Mouse (Mus musculus) lung, postnatal 36 days (tissue): ENCODE data around the gene Robo2.

Source experiments
- DNase-seq: peaks from one replicate; pipeline ENCODE4 v3.0.0; 2022; ENCODE audit warnings: mixed read lengths

The Robo2 gene

DNA sequence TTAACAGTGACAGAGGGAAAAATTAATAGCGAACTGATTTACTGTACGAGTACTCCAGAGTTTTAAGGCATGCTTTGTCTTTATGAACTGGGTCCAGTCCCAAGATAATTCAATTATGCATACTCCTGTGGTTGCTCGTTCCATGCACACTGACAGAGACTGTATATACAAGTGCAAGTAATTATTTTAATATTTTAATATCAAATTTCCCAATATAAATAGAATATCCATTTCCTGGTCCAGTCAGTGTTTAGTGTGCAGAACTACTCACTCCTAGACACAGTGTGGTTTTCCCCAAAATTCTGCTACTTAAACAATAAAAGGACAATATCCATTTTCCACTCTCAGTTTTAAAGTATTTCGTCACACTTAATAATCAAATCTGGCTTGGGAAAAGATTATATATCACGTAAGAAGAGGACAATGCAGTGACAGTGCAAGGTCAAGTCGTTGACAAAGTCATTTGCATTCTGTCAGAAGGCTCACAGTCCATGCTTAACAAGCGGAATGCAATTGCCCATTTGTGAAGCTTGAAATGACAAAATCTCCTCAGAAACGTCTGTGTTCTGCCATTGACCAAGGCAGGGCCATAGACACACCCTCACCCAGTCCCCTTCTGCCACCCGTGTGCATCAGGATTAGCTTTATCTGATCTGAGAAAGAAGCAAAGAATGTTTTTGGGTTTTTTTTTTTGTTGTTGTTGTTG is 89.8 kb downstream of the Robo2 start:
- DNase-seq, result no peak

DNA sequence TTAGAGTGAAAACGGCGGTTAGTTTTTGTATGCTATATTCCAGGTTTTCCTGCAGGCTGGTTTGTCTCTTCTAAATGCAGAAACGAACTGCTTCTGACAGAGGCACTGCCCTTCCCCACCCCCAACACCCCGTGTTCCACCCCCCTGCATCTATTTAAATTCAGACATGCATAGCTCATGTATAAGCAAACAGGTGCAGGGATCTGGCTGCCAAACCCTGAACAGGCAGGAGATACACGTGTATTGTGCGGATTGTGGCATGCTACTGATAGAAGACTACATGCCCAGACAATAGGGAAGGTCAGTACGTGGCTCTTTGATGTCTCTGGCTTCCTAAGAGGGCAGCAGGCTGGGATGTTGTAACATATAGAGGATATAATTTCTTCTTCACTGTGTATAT is 95.5 kb downstream of the Robo2 start:
- no peak for DNase-seq

DNA sequence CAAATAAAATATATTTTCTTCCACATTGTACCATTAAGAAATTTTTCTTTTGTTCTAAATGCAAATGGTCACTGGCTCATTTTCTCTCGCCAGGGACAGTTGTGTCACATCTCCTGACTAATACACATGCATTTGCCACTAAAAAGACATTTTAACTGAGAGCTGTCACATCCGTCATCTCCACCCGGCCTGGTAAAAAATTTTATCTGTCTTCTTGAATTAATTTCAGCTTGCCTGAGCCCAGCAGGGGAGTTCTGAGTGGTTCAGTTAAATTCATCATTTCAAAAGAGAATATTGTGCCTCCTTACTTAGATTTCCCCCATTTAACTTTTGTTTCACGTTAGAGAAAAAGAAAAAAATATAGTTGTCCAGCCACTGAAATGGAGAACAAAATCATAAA is 98.4 kb downstream of the Robo2 start:
- DNase-seq, result no peak

- no peak for DNase-seq
These were observed 104.1 kb downstream of the Robo2 start for GRCm38 (mm10) chr16:74307543-74307887.

DNA sequence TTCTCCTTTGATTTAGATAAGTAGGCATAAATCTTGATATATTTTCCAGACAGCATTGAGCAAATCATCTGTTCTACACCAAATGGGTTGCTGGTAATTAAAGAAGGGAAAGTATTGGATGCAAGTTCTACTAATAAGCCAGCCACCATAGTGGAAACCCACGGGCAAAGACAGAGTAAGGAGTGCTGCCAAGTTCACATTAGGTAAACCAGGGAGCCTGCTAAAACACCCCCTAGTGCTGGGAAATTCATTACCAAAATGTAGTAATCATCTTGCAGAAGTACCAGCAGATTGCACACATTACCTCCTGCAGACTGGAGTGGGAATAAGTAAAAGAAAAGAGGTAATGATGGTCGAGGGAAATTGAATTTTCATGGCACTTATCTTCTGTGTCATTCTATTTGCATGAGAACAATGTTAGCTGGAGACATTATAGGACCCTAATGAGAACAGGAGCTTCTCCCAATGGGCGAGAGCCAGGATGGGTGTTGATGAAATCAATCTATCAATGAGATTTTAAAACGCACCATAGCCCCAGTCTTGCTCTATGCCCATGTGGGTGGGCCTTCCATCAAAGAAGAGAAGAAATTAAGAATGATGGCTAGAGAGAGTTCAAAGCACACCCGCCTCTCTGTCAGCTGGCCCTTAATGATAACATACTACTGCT is 104.6 kb downstream of the Robo2 start:
- no peak for DNase-seq

DNA sequence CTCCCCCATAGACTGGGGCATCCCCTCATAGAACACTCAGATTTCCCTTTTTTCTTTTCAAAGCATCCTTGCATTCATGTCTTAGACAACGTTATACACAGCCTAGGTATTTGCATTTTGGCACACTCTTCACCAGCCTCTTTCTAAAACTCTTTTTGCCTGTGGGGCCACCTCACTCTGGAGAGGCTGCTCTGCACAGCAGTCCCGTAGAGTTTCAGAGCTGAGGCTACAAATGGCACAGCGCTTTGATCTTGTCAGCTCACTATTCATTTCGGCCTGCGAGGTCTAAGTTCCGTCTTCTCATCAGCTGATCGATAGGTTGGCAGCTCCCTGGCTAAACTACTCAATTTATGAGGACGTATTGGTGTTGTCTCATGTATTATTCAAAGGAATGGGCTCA is 123.7 kb downstream of the Robo2 start:
- DNase-seq, result no peak

GRCm38 (mm10) chr16:74282549-74282948 is 129.1 kb downstream of the Robo2 start:
- no peak for DNase-seq

GRCm38 (mm10) chr16:74276855-74277573 is 134.6 kb downstream of the Robo2 start:
- DNase-seq, result no peak

- no peak for DNase-seq
These were observed 137.0 kb downstream of the Robo2 start for GRCm38 (mm10) chr16:74274596-74274995.

GRCm38 (mm10) chr16:74272993-74273392 is 138.6 kb downstream of the Robo2 start:
- DNase-seq, result no peak

- DNase-seq, result no peak
These were observed 153.4 kb downstream of the Robo2 start for GRCm38 (mm10) chr16:74258241-74258640.

- no peak for DNase-seq
These were observed 167.2 kb downstream of the Robo2 start for GRCm38 (mm10) chr16:74244452-74244851.

DNA sequence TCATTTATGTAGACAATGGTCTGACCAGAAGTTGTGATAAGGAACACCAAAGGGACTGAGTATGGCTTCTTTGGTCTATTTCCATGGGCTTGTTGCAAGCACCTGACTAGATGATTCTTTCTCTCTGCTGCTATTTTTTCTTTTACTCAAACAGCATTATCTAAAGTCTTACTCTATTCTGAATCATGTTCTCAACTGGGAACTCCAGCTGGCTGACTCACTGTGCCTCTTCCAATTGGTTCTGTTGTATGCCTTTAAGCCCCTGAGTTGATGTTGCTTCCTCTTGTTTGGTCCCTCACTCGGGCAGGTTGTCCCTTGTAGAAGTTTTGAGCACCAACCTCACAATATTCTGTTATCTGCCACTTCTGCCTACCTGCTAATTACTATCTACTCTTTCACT is 170.1 kb downstream of the Robo2 start:
- DNase-seq, result no peak

- no peak for DNase-seq
These were observed 174.2 kb downstream of the Robo2 start for GRCm38 (mm10) chr16:74237411-74237930.

GRCm38 (mm10) chr16:74234393-74235059 is 177.1 kb downstream of the Robo2 start:
- no peak for DNase-seq

- DNase-seq, result peak; percentile 11
These were observed 178.0 kb downstream of the Robo2 start for GRCm38 (mm10) chr16:74233596-74233995.

- peak; percentile 6 for DNase-seq
These were observed 184.3 kb downstream of the Robo2 start for GRCm38 (mm10) chr16:74227285-74227684.

- DNase-seq, result no peak
These were observed 186.0 kb downstream of the Robo2 start for GRCm38 (mm10) chr16:74225423-74226272.

DNA sequence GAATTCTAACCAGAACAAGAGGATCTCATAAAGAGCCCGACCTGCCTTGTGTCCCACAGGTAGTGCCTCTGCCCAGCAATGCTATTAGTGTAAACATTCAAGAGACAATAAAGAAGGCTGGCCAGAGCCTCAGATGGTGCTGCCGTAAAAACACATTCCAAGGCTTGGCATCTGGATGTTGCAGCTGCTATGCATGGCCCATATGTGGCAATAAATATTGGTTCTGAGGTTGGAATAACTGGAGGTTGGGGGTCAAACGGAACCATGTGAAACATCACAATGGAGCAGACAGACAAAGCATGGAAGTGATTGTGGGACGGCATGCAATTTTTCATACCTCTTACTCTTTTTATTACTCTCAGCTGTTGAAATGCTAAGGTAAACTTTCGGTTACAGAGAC is 189.1 kb downstream of the Robo2 start:
- DNase-seq, result no peak

DNA sequence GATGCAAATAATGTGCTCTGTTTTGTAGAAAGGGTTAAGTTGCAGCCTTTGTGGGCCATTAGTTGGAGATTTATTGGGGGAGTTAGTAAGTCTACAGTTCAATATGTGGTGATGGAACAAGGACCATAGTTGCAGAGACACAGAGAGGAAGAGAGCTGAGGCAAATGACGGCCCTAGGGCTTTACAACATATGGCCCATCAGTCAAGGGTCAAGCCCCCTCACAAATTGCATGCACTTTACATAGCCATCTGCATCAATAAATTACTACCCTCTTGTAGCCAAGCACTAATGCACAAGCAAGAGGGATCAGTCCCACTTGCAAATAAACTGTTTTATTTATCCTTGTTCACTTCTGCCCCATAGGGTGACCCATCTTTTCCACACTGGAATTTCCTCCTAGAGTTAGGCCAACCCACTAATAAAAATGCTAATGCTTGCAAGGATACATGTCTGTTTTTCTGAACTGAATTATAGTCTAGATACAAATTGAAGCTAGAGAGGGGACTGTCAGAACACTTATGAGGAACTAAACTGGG is 194.7 kb downstream of the Robo2 start:
- no peak for DNase-seq

DNA sequence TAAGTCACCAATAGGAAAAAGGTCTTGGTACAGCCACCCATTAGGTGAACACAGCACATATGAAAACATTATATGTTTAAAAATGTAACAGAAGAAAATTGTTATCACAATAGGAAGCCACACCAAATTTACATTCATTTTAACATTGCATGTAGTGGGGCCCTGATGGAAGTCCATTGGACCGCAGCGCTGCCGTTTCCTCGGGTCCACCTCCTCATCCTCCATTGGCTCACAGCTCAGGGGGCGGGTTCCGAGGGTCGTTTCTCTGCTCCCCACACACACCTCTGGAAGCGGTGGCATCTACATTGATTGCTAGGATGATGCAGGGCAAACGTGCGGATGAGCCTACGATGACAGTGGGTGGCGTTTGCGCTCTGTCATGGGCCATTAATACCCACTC is 195.8 kb downstream of the Robo2 start:
- no peak for DNase-seq

DNA sequence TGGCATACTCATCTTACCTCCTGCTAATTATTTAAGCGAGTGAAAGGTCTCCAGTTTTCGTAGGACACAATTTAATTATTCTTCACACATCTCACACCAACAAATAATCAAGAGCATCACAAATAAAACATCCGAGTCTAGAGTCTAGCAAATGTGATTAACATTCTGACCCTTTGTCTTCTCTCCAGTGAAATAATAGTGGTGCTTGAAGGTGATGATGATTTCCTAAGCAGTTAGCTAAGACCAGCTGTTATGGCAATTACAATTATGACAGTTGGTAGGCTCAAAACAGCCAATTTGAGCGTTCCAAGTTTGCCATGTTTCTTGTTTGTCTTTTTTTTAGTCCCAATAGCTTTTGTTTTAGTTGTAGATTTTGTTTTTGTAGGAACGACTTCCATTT is 210.9 kb downstream of the Robo2 start:
- no peak for DNase-seq
